Mouse (Mus musculus) neural tube, embryonic 12.5 days (tissue): ENCODE measurements around the gene Olfr615. TPM values are rescaled to one million over a fixed set of nuclear protein-coding genes. Genes with fewer than 3 reads are reported as not detected.
"Not testable (repeated sequence)": the region's sequence is repeated elsewhere in the genome, so short reads cannot be mapped to it uniquely, and the experiment has no call there.

Source experiments
- ATAC-seq: fragments of 200-750 bp; cut with Nextera tagmentation; 2 replicates; pipeline ENCODE4 v1.8.0; 2017; ENCODE audit warnings: low read depth, mild to moderate bottlenecking, moderate TSS enrichment, moderate library complexity; ENCODE audit not compliant: low FRiP score
- H3K27ac ChIP-seq: fragments of 300-500 bp; sonication (generic); 2 replicates; pipeline ENCODE4 v1.5.1; 2016
- H3K27me3 ChIP-seq: fragments of 300-500 bp; sonication (generic); replicated peaks from 2 replicates; pipeline ENCODE4 v1.6.1; 2016; ENCODE audit warnings: mild to moderate bottlenecking
- H3K36me3 ChIP-seq: fragments of 300-500 bp; sonication (generic); 2 replicates; pipeline ENCODE4 v1.6.1; 2016; ENCODE audit warnings: mild to moderate bottlenecking
- H3K4me1 ChIP-seq: fragments of 300-500 bp; sonication (generic); 2 replicates; pipeline ENCODE4 v1.6.1; 2016
- H3K4me2 ChIP-seq: fragments of 300-500 bp; sonication (generic); replicated peaks from 2 replicates; pipeline ENCODE4 v1.6.1; 2016; ENCODE audit warnings: mild to moderate bottlenecking
- H3K4me3 ChIP-seq: fragments of 300-500 bp; sonication (generic); 2 replicates; pipeline ENCODE4 v1.5.1; 2016
- H3K9ac ChIP-seq: fragments of 300-500 bp; sonication (generic); 2 replicates; pipeline ENCODE4 v1.6.1; 2016; ENCODE audit warnings: mild to moderate bottlenecking
- H3K9me3 ChIP-seq: fragments of 300-500 bp; sonication (generic); 2 replicates; pipeline ENCODE4 v1.6.1; 2016; ENCODE audit warnings: mild to moderate bottlenecking
- WGBS: fragments of 180-500 bp; shearing (Covaris S2); methylation state at CpG from one replicate; pipeline ENCODE4 v1.1.7; 2016; 5-methylcytosine and 5-hydroxymethylcytosine counted together
- polyA plus RNA-seq: library from polyadenylated mRNA; unstranded; fragments of >200 nt; fragmentation: Nextera tagmentation; extraction: Ambion mirVana; gene quantifications from 2 replicates; pipeline ENCODE4 v1.2.1, GENCODE M21; 2016

Olfr615 gene
- polyA plus RNA-seq, result not detected in 2 replicates

GRCm38 (mm10) chr7:103555779-103556178 lies at the start of gene Olfr615:
Olfr615 (plus strand) TSS chr7:103556079.
- no peak within 1 kb of the TSS for H3K27ac ChIP-seq
- H3K4me3 ChIP-seq, result no peak within 1 kb of the TSS
- H3K36me3 ChIP-seq, result no peaks in the 10 kb centered on the region
- H3K4me1 ChIP-seq, result no peaks in the 10 kb centered on the region
- WGBS, result 87% methylated on average over 2 of the region's 2 CpGs
- no peaks in the 10 kb centered on the region for H3K27me3 ChIP-seq
- no peak within 1 kb of the TSS for H3K4me2 ChIP-seq
- H3K9ac ChIP-seq, result no peak within 1 kb of the TSS
- H3K9me3 ChIP-seq, result no peaks in the 10 kb centered on the region
- no peak for ATAC-seq

DNA sequence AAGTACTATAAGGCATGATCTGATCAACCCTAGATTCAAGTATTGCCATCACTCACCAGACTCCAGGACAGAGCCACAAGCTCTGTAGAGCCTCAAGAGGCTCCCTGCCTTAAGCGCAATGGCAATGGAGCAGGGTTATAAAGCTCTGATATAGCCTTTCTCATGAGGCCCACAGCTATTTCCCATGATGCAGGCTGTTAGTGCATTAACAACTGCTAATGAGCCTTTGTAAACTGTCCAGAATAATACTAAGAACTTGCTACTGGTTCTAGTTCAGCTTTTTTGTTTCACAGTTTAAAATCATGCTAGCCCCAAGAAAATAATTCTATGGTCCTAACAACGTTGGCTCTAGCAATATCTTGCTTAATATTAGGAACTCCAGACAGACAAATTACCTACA lies 43.9 kb upstream of the Olfr615 start, which contains the start of gene Olfr610:
TSS of gene Olfr610 (minus strand) at position 101 of the 400 bp plus-strand sequence.
- Histone ChIP-seq H3K4me3 (no peak within 1 kb of the TSS), H3K36me3 (no peaks in the 10 kb centered on the region), H3K9ac (no peak within 1 kb of the TSS), H3K27ac (no peak within 1 kb of the TSS), H3K27me3 (no peaks in the 10 kb centered on the region), H3K9me3 (no peaks in the 10 kb centered on the region), H3K4me2 (no peak within 1 kb of the TSS), H3K4me1 (no peaks in the 10 kb centered on the region)
- WGBS, result 83% methylated on average over 2 of the region's 2 CpGs
- ATAC-seq, result no peak

DNA sequence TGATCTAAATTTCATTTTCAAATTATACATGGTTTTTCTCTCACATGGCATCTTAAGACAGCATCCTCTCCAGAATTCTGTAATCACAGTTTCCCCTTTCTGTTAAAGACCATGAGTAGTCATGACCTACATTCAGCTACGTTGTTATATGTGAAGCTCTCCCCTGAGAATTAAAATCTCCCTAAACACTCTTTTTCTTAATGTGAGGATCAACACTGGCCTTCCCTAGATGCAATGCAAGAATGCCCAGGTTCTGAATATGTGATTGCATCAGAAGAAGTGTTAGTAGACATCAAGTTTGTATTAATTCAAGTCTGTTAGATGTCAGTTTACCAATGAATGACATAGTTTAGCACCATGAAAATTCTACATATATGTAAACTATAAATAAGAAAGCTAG lies 35.1 kb upstream of the Olfr615 start, which contains the start of gene Olfr611:
TSS of gene Olfr611 (minus strand) at position 101 of the 400 bp plus-strand sequence.
- not testable (repeated sequence) for H3K4me1 ChIP-seq, H3K9me3 ChIP-seq, H3K9ac ChIP-seq, H3K4me3 ChIP-seq, H3K4me2 ChIP-seq, H3K27ac ChIP-seq, H3K27me3 ChIP-seq, ATAC-seq, H3K36me3 ChIP-seq
- WGBS, result 69% methylated on average over 1 of the region's 1 CpGs

DNA sequence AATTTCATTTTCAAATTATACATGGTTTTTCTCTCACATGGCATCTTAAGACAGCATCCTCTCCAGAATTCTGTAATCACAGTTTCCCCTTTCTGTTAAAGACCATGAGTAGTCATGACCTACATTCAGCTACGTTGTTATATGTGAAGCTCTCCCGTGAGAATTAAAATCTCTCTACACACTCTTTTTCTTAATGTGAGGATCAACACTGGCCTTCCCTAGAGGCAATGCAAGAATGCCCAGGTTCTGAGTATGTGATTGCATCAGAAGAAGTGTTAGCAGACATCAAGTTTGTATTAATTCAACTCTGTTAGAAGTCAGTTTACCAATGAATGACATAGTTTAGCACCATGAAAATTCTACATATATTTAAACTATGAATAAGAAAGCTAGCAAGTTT lies 13.3 kb upstream of the Olfr615 start, which contains the start of gene Olfr612:
TSS of gene Olfr612 (minus strand) at position 101 of the 400 bp plus-strand sequence.
- not testable (repeated sequence) for H3K4me3 ChIP-seq, H3K36me3 ChIP-seq, ATAC-seq, H3K27me3 ChIP-seq, H3K4me1 ChIP-seq, H3K27ac ChIP-seq, H3K4me2 ChIP-seq, H3K9ac ChIP-seq, H3K9me3 ChIP-seq
- 87% methylated on average over 2 of the region's 2 CpGs for WGBS

- H3K9me3 ChIP-seq, result no peaks in the 10 kb centered on the region
- no peaks in the 10 kb centered on the region for H3K36me3 ChIP-seq
- H3K4me2 ChIP-seq, result no peak within 1 kb of the TSS
- H3K9ac ChIP-seq, result no peak within 1 kb of the TSS
- H3K27ac ChIP-seq, result no peak within 1 kb of the TSS
- no peak within 1 kb of the TSS for H3K4me3 ChIP-seq
- 91% methylated on average over 2 of the region's 2 CpGs for WGBS
- H3K4me1 ChIP-seq, result no peaks in the 10 kb centered on the region
- H3K27me3 ChIP-seq, result no peaks in the 10 kb centered on the region
- no peak for ATAC-seq
Observed at GRCm38 (mm10) chr7:103547774-103548173, 8.1 kb upstream of the Olfr615 start, which contains the start of gene Olfr613. Olfr613 (plus strand) TSS chr7:103548074.

DNA sequence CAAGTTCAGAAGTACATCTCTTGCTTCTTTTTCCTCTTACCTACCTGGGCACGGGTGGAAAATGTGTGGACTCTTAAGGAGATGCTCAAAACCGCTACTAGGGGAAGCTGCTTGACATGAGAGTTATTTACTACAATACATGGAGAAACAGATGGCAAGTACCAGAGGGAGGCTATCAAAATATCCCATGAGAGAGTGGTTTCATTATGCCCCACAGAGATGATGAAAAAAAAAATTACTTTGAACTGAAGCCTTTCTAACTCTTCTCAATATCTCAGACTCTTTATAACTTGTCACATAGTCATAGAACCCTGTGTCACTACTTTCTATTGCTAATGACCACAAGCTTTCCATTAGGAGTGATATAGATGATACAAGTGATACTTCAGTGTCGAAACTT lies 13.2 kb downstream of the Olfr615 start, which contains the start of gene Olfr616:
TSS of gene Olfr616 (minus strand) at position 101 of the 400 bp plus-strand sequence.
- no peaks in the 10 kb centered on the region for H3K9me3 ChIP-seq
- no peak within 1 kb of the TSS for H3K4me3 ChIP-seq
- H3K27ac ChIP-seq, result no peak within 1 kb of the TSS
- H3K4me2 ChIP-seq, result no peak within 1 kb of the TSS
- no peak within 1 kb of the TSS for H3K9ac ChIP-seq
- H3K27me3 ChIP-seq, result no peaks in the 10 kb centered on the region
- 75% methylated on average over 3 of the region's 3 CpGs for whole genome bisulfite sequencing
- ATAC-seq, result no peak
- H3K4me1 ChIP-seq, result no peaks in the 10 kb centered on the region
- H3K36me3 ChIP-seq, result no peaks in the 10 kb centered on the region

DNA sequence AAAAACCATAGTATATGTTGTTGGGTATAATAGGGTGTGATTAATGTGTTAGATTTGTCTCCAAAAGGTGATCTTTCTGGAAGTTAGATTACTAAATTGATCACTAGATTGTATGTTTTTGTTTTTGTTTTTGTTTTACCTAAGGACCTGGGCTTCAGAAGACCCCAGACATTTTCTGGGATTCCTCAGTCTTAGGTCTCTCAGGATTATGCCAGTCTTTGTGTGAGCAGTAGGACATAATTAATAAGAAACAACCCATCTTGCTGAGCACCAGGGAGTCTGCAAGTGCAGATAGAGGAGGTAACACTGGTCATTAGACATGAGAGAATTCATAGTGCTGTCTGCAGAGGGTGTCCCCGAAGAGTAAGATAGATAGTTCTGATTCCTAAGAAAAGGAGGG lies 16.9 kb downstream of the Olfr615 start, which contains the start of gene Olfr617:
TSS of gene Olfr617 (plus strand) at position 301 of the 400 bp plus-strand sequence.
- Histone ChIP-seq H3K36me3 (no peaks in the 10 kb centered on the region), H3K27me3 (no peaks in the 10 kb centered on the region), H3K9ac (no peak within 1 kb of the TSS), H3K4me1 (no peaks in the 10 kb centered on the region), H3K9me3 (no peaks in the 10 kb centered on the region), H3K4me3 (no peak within 1 kb of the TSS), H3K4me2 (no peak within 1 kb of the TSS), H3K27ac (no peak within 1 kb of the TSS)
- WGBS, result 81% methylated on average over 1 of the region's 1 CpGs
- no peak for ATAC-seq

DNA sequence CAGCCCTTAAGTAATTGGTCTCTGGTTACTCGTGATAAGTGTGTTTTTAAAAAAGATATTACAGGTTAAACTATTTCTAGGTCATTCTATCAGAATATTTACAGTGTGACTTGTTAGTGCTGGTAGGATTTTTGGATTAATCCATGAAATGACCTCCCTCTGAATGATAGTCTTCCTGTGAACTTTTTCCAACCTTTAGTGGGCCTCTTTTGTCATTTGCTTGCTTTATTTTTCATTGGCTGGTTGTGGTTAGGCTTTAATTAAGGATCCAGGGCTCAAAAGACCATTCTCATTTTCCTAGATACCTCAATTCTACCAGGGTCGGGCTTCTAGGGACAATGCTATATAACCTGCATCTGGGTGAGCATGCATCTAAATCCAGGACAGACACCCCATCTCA lies 33.9 kb downstream of the Olfr615 start, which contains the start of gene Olfr618:
TSS of gene Olfr618 (plus strand) at position 301 of the 400 bp plus-strand sequence.
- H3K4me3 ChIP-seq, result no peak within 1 kb of the TSS
- H3K9ac ChIP-seq, result no peak within 1 kb of the TSS
- no peaks in the 10 kb centered on the region for H3K27me3 ChIP-seq
- 67% methylated on average over 2 of the region's 2 CpGs for WGBS
- no peak within 1 kb of the TSS for H3K4me2 ChIP-seq
- no peaks in the 10 kb centered on the region for H3K4me1 ChIP-seq
- no peaks in the 10 kb centered on the region for H3K36me3 ChIP-seq
- no peak for ATAC-seq
- no peaks in the 10 kb centered on the region for H3K9me3 ChIP-seq
- no peak within 1 kb of the TSS for H3K27ac ChIP-seq

- no peak within 1 kb of the TSS for H3K9ac ChIP-seq
- no peak within 1 kb of the TSS for H3K27ac ChIP-seq
- H3K4me1 ChIP-seq, result no peaks in the 10 kb centered on the region
- no peak within 1 kb of the TSS for H3K4me3 ChIP-seq
- H3K27me3 ChIP-seq, result no peaks in the 10 kb centered on the region
- no peaks in the 10 kb centered on the region for H3K36me3 ChIP-seq
- ATAC-seq, result no peak
- H3K4me2 ChIP-seq, result no peak within 1 kb of the TSS
- no peaks in the 10 kb centered on the region for H3K9me3 ChIP-seq
Observed at GRCm38 (mm10) chr7:103600275-103600674, 44.4 kb downstream of the Olfr615 start, which contains the start of gene Olfr619. Olfr619 (plus strand) TSS chr7:103600575.

DNA sequence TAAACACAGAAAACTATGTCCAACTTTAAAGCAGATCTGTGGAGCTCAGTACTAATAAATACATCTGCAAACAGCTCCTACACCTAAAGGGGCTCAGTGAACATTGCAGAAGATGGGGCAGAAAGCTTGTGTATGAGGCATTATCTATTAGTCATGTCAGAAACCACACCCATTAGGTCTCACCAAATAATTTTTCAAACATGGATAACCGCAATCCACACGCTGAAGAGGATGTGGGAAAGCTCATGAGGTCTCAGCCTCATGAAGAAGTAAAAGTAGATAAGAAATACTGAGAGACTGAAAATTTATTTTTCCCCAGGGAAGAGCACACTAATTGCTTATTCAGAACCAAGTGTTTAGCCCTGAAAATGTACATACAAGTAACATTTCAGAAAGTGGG lies 51.5 kb downstream of the Olfr615 start:
- Histone ChIP-seq H3K9me3 (no peaks in the 10 kb centered on the region), H3K9ac (no peak overlapping the region), H3K27ac (no peak overlapping the region), H3K27me3 (no peaks in the 10 kb centered on the region), H3K4me1 (no peaks in the 10 kb centered on the region), H3K4me2 (no peak overlapping the region), H3K4me3 (no peak overlapping the region), H3K36me3 (no peaks in the 10 kb centered on the region)
- WGBS, result 82% methylated on average over 2 of the region's 2 CpGs
- no peak for ATAC-seq

DNA sequence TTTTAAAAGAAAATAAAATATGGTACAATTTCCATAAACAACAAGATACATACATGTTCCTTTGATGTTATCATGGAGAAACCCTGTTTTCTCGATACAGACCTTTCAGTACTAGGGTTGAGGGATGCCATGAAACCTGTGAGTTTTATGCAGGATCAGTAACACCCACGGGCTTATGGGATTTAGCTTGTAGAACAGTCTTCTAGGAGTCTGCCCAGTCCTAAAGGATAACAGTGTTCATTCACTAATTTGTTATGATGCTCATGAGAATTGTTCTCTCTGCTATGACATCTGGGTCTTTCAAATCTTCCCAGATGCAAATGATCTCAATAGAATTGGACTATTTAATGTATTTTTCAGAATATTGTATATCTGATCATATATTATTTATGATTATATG lies 56.6 kb downstream of the Olfr615 start, which contains the start of gene Olfr620:
TSS of gene Olfr620 (minus strand) at position 101 of the 400 bp plus-strand sequence.
- Histone ChIP-seq H3K27me3 (no peaks in the 10 kb centered on the region), H3K4me1 (no peaks in the 10 kb centered on the region), H3K9ac (no peak within 1 kb of the TSS), H3K4me3 (no peak within 1 kb of the TSS), H3K27ac (no peak within 1 kb of the TSS), H3K36me3 (no peaks in the 10 kb centered on the region), H3K9me3 (no peaks in the 10 kb centered on the region), H3K4me2 (no peak within 1 kb of the TSS)
- 86% methylated on average over 2 of the region's 2 CpGs for WGBS
- ATAC-seq, result no peak
